Mouse (Mus musculus) thymus, adult 2 months (tissue): ENCODE data around the gene Shc2.

Experiments used
- CTCF ChIP-seq: fragments of 200-500 bp; IDR thresholded peaks from 2 replicates; pipeline ENCODE4 v1.5.1; 2012; ENCODE audit warnings: mild to moderate bottlenecking, control low read depth, low read length, moderate library complexity, borderline replicate concordance; ENCODE audit not compliant: control insufficient read depth, poor library complexity, insufficient read depth; ENCODE audit errors: extremely low read depth
- POLR2A ChIP-seq: fragments of 200-500 bp; IDR thresholded peaks from 2 replicates; pipeline ENCODE4 v1.6.1; 2012; ENCODE audit warnings: mild to moderate bottlenecking, low read length, control low read depth, moderate library complexity; ENCODE audit not compliant: control insufficient read depth, poor library complexity, insufficient read depth; ENCODE audit errors: extremely low read depth

DNA sequence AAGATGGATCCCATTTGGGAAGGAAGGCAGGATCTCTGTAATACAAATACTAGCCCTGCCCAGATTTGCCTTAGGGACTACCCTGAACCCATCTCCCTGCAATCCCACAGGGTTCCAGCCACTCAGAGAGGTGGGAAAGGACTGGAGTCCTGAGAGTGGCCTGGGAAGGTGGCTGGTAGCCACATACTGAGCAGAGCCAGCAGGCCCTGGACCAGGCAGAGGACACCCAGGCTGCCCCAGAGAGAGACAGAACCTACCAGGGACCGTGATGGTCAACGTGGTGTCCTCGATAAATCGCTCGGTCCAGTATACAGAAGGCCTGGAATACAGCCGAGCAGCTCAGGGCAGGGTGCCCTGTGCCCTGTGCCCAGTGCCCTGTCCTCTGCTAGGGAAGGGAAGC, 52.6 kb downstream of the Shc2 start:
- no peak for TF ChIP-seq CTCF
- TF ChIP-seq POLR2A: no peak
